In genomic region chr7:73222237-73222915, GRCm38 (mm10) we compare ENCODE assay signal across 12 mouse cellular contexts.
DNase-seq lines count a peak whose midpoint lies in the region; ATAC-seq and TF ChIP-seq lines count a peak whose summit lies in the region.
"Had no signal": no experiment of that assay in that cellular context is flagged by ENCODE, and none has a peak within 500 bp of the region (broad histone marks: within the 10 kb centered on the region; RNA-seq: fewer than 3 reads in every experiment).

No protein-coding gene starts in this region.

- peaks cover 57% of the 10 kb centered on the region for H3K4me1 ChIP-seq in hindbrain, embryonic 10.5 days (replicated peaks)
- peaks cover 5% of the 10 kb centered on the region; the same call in 1 of the 2 replicates for H3K4me1 ChIP-seq in midbrain, embryonic 16.5 days (ENCODE audit: control insufficient read depth, insufficient read depth, low read length)

- no peak for DNase-seq in gastrocnemius, adult 2 months
- no peak for DNase-seq in gastrocnemius, adult 8-10 months (ENCODE audit: low spot score in 2 of 2)
- peak; percentile 56 for DNase-seq in embryo, embryonic 11 days
- peak; percentile 68 for DNase-seq in hindbrain, embryonic 10.5 days (ENCODE audit: low spot score)
- no peak for DNase-seq in left cerebral cortex, adult 18-20 months (ENCODE audit: low spot score in 2 of 2)
- no peak for DNase-seq in cerebellum, adult 9-10 months
- DNase-seq: cerebellum, postnatal 36 days; heart, postnatal 36 days; lung, postnatal 36 days had no signal

- H3K36me3 ChIP-seq in hindbrain, embryonic 10.5 days = no peaks in the 10 kb centered on the region
- H3K36me3 ChIP-seq in midbrain, embryonic 16.5 days (ENCODE audit: control insufficient read depth, insufficient read depth, low read length) = no peaks in the 10 kb centered on the region

- no peaks in the 10 kb centered on the region for H3K9me3 ChIP-seq in hindbrain, embryonic 10.5 days
- no peaks in the 10 kb centered on the region for H3K9me3 ChIP-seq in midbrain, embryonic 16.5 days (replicated peaks; ENCODE audit: control insufficient read depth, low read length, poor library complexity, severe bottlenecking)

- no peak overlapping the region for H3K4me3 ChIP-seq in gastrocnemius, adult 2 months
- H3K4me3 ChIP-seq in hindbrain, embryonic 10.5 days = no peak overlapping the region
- no peak overlapping the region for H3K4me3 ChIP-seq in midbrain, embryonic 16.5 days (ENCODE audit: low read depth, low read length)

- H3K9ac ChIP-seq in midbrain, embryonic 16.5 days (ENCODE audit: low read depth, low read length) = peak overlapping the region; percentile 27

- ATAC-seq in midbrain, embryonic 16.5 days = peak; percentile 80
- ATAC-seq in erythroid progenitor cell, adult 5-6 weeks (replicated peaks; ENCODE audit: low FRiP score, poor library complexity, severe bottlenecking) = no peak
- ATAC-seq: Patski had no signal

- intact Hi-C loops in gastrocnemius, adult 2 months (cut with DNase I) = no loop called here

- peak overlapping the region; percentile 16; the same call in 1 of the 2 replicates for H3K27ac ChIP-seq in gastrocnemius, adult 2 months
- peak overlapping the region; percentile 89 for H3K27ac ChIP-seq in hindbrain, embryonic 10.5 days
- H3K27ac ChIP-seq in midbrain, embryonic 16.5 days (ENCODE audit: low read length) = peak overlapping the region; percentile 76

- TF ChIP-seq CTCF in gastrocnemius, adult 2 months (IDR thresholded peaks at IDR 0.05) = no peak

- 5% methylated on average over 4 of the region's 4 CpGs for WGBS in hindbrain, embryonic 10.5 days
- WGBS in midbrain, embryonic 16.5 days = 0% methylated on average over 4 of the region's 4 CpGs

- no peak overlapping the region for H3K4me2 ChIP-seq in midbrain, embryonic 16.5 days (ENCODE audit: low read length)

- H3K27me3 ChIP-seq in hindbrain, embryonic 10.5 days (ENCODE audit: insufficient read depth, poor library complexity, severe bottlenecking) = no peaks in the 10 kb centered on the region
- no peaks in the 10 kb centered on the region for H3K27me3 ChIP-seq in midbrain, embryonic 16.5 days (ENCODE audit: control insufficient read depth, insufficient read depth, low read depth, low read length)
- H3K27me3 ChIP-seq: Patski had no signal

Comparison
In these comparisons a context has a peak if more than half of its experiments do, and no peak if none do; other contexts are left out.
1. DNase-seq: peak in embryo, embryonic 11 days (single experiment) and hindbrain, embryonic 10.5 days (single experiment); none in gastrocnemius, adult 2 months (single experiment), gastrocnemius, adult 8-10 months (0 of 2), left cerebral cortex, adult 18-20 months (0 of 2) and cerebellum, adult 9-10 months (single experiment).
2. H3K27ac ChIP-seq: peak in every context shown above with its lines; median percentile 89 in hindbrain, embryonic 10.5 days; 76 in midbrain, embryonic 16.5 days; 16 in gastrocnemius, adult 2 months.